Mouse (Mus musculus): ENCODE measurements around the gene Cfap61. TPM values are rescaled to one million over a fixed set of nuclear protein-coding genes. Genes with fewer than 3 reads are reported as not detected.

The Cfap61 gene
- polyA plus RNA-seq, 1 experiment from 2014 or later = 0.88 TPM

- no peak overlapping the region for H3K4me3 ChIP-seq
- no peaks in the 10 kb centered on the region for H3K9me3 ChIP-seq (replicated peaks)
- H3K36me3 ChIP-seq = no peaks in the 10 kb centered on the region
- no peak for DNase-seq (ENCODE audit: low spot score)
- H3K27ac ChIP-seq = no peak overlapping the region
- 0 out of 2 replicates have a peak, but pooled peaks cover 2% of the 10 kb centered on the region for H3K27me3 ChIP-seq (ENCODE audit: low read depth, poor library complexity, severe bottlenecking)
- peaks cover 17% of the 10 kb centered on the region for H3K4me1 ChIP-seq
- WGBS = 32% methylated on average over 10 of the region's 10 CpGs
These were observed 324.3 kb downstream of the Cfap61 start for GRCm38 (mm10) chr2:146258736-146259469.

- no peak overlapping the region for H3K27ac ChIP-seq
- no peaks in the 10 kb centered on the region for H3K36me3 ChIP-seq
- 44% methylated on average over 18 of the region's 18 CpGs for WGBS
- H3K4me3 ChIP-seq = no peak overlapping the region
- no peak for DNase-seq (ENCODE audit: low spot score)
- no peaks in the 10 kb centered on the region for H3K9me3 ChIP-seq (replicated peaks)
- peaks cover 17% of the 10 kb centered on the region for H3K4me1 ChIP-seq
- H3K27me3 ChIP-seq (ENCODE audit: low read depth, poor library complexity, severe bottlenecking) = 0 out of 2 replicates have a peak, but pooled peaks cover 4% of the 10 kb centered on the region
These were observed 325.4 kb downstream of the Cfap61 start for GRCm38 (mm10) chr2:146259787-146260560.

- Histone ChIP-seq H3K27ac (no peak overlapping the region), H3K4me3 (no peak overlapping the region), H3K36me3 (no peaks in the 10 kb centered on the region), H3K9me3 (replicated peaks) (no peaks in the 10 kb centered on the region), H3K4me1 (peaks cover 17% of the 10 kb centered on the region), H3K27me3 (ENCODE audit: low read depth, poor library complexity, severe bottlenecking) (0 out of 2 replicates have a peak, but pooled peaks cover 4% of the 10 kb centered on the region)
- no peak for DNase-seq (ENCODE audit: low spot score)
- whole genome bisulfite sequencing = 86% methylated on average over 4 of the region's 4 CpGs
These were observed 326.6 kb downstream of the Cfap61 start for GRCm38 (mm10) chr2:146261146-146261545.

- peak; percentile 54 for DNase-seq (ENCODE audit: low spot score)
- WGBS = 27% methylated on average over 10 of the region's 10 CpGs
- Histone ChIP-seq H3K36me3 (no peaks in the 10 kb centered on the region), H3K4me3 (no peak overlapping the region), H3K27me3 (ENCODE audit: low read depth, poor library complexity, severe bottlenecking) (0 out of 2 replicates have a peak, but pooled peaks cover 4% of the 10 kb centered on the region), H3K9me3 (replicated peaks) (no peaks in the 10 kb centered on the region), H3K4me1 (peaks cover 17% of the 10 kb centered on the region), H3K27ac (no peak overlapping the region)
These were observed 327.6 kb downstream of the Cfap61 start for GRCm38 (mm10) chr2:146262215-146262614.

GRCm38 (mm10) chr2:146262966-146263365 lies 328.4 kb downstream of the Cfap61 start:
- H3K27me3 ChIP-seq (ENCODE audit: low read depth, poor library complexity, severe bottlenecking) = 0 out of 2 replicates have a peak, but pooled peaks cover 4% of the 10 kb centered on the region
- H3K9me3 ChIP-seq (replicated peaks) = no peaks in the 10 kb centered on the region
- no peak for DNase-seq (ENCODE audit: low spot score)
- H3K27ac ChIP-seq = no peak overlapping the region
- peaks cover 17% of the 10 kb centered on the region for H3K4me1 ChIP-seq
- no peak overlapping the region for H3K4me3 ChIP-seq
- no peaks in the 10 kb centered on the region for H3K36me3 ChIP-seq

Other genes with a start within 250 kb of the Cfap61 start
- gene Naa20, start 32.7 kb upstream of the Cfap61 start, polyA plus RNA-seq (2016; fragmentation: Nextera tagmentation; extraction: Ambion mirVana) = 152 and 153 TPM in 2 replicates
- 33.6 and 38.9 TPM in 2 replicates for gene Crnkl1, start 230 bp downstream of the Cfap61 start, polyA plus RNA-seq (2016; fragmentation: Nextera tagmentation; extraction: Ambion mirVana)